Mouse (Mus musculus) erythroblast, embryonic 14.5 days (primary cell): ENCODE data around the gene Hist1h3h. TPM values are rescaled to one million over a fixed set of nuclear protein-coding genes. Genes with fewer than 3 reads are reported as not detected.
"Not testable (repeated sequence)": the region's sequence is repeated elsewhere in the genome, so short reads cannot be mapped to it uniquely, and the experiment has no call there.

ENCODE experiments used
- H3K27me3 ChIP-seq: 2 replicates; pipeline ENCODE4 v1.6.1; 2012; ENCODE audit warnings: inconsistent platforms; ENCODE audit not compliant: control insufficient read depth
- H3K36me3 ChIP-seq: 2 replicates; pipeline ENCODE4 v1.6.1; 2012; ENCODE audit warnings: mild to moderate bottlenecking, inconsistent platforms; ENCODE audit not compliant: control insufficient read depth
- H3K4me1 ChIP-seq: 2 replicates; pipeline ENCODE4 v1.6.1; 2012; ENCODE audit warnings: inconsistent platforms; ENCODE audit not compliant: control insufficient read depth
- H3K4me3 ChIP-seq: replicated peaks from 2 replicates; pipeline ENCODE3; 2012; ENCODE audit warnings: moderate library complexity, mild to moderate bottlenecking, inconsistent platforms
- H3K9me3 ChIP-seq: 2 replicates; pipeline ENCODE4 v1.6.1; 2012; ENCODE audit warnings: low read length, inconsistent platforms, mixed read lengths; ENCODE audit not compliant: control insufficient read depth
- GATA1 ChIP-seq: IDR thresholded peaks from 2 replicates; pipeline ENCODE4 v1.6.1; 2012; ENCODE audit warnings: low read length, inconsistent platforms, mixed read lengths
- TAL1 ChIP-seq: IDR thresholded peaks from 3 replicates; pipeline ENCODE4 v1.6.1; 2012; ENCODE audit warnings: low read length, inconsistent platforms, mixed read lengths
- polyA plus RNA-seq: library from polyadenylated mRNA; stranded (reverse); fragments of >175 nt; gene quantifications from 2 replicates; pipeline ENCODE4 v1.2.3, GENCODE M21; 2012

Gene Hist1h3h
- polyA plus RNA-seq, 1 experiment = 67.4 TPM

DNA sequence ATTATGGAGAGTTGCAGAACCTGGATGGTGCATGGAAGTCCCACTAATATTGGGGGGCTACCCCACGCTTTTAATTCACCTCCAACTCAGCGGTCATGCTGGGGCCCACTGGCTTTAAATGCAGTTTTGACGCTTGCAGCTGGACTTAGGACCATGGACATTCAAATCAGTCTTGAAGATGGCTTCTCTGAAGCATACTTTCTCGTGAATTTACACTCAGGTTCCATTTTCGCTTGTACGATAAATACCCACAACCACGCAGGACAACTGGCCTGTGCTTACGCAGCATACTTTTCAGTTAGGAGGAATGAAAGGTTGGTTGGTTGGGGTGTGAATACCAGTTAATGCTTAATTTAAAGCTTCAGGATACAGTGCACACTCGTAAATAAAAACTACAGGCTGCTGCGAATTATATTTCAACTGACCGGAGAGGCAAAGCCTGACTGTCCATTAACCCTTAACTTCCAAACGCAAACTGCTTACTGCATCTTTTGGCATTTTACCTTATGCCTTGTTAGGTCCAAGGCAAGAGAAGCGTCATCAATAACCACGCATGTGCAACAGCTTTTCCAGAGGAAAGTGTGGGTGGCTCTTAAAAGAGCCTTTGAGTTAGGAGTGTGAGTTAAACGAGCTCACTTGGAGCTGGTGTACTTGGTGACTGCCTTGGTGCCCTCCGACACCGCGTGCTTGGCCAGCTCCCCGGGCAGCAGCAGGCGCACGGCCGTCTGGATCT, 2.2 kb upstream of the Hist1h3h start:
- TF ChIP-seq TAL1 = no peak
- no peak for TF ChIP-seq GATA1
- no peaks in the 10 kb centered on the region for H3K27me3 ChIP-seq
- H3K36me3 ChIP-seq = no peaks in the 10 kb centered on the region; the same call in 1 of the 2 replicates
- H3K4me1 ChIP-seq = peaks cover 64% of the 10 kb centered on the region
- no peaks in the 10 kb centered on the region for H3K9me3 ChIP-seq
- peak overlapping the region; percentile 78 for H3K4me3 ChIP-seq

DNA sequence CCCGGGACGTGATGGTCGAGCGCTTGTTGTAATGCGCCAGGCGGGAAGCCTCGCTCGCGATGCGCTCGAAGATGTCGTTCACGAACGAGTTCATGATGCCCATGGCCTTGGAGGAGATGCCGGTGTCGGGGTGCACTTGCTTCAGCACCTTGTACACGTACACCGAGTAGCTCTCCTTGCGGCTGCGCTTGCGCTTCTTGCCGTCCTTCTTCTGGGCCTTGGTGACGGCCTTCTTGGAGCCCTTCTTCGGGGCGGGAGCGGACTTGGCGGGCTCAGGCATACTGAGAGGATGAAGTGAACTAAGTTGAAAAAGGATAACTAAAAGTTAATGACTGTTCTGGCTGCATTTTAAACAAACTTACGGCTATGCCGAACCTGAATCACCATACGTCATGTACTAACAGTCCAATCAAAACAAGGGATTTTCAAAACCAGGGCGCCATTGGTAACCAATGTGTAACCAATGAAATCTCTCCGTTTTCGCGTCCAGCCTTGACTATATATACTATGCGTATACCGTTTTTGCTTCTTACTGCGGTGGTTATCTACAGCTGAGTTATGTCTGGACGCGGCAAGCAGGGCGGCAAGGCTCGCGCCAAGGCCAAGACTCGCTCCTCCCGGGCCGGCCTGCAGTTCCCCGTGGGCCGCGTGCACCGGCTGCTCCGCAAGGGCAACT, 1.5 kb upstream of the Hist1h3h start, which contains the start of the genes Hist1h2bl and Hist1h2ai:
TSS of gene Hist1h2bl (minus strand) at position 280 of the 676 bp plus-strand sequence.
TSS of gene Hist1h2ai (plus strand) at position 559 of the 676 bp plus-strand sequence.
- peaks cover 67% of the 10 kb centered on the region for H3K4me1 ChIP-seq
- H3K27me3 ChIP-seq = not testable (repeated sequence)

GRCm38 (mm10) chr13:21716540-21717391, 693 bp upstream of the Hist1h3h start:
- H3K27me3 ChIP-seq, H3K36me3 ChIP-seq, H3K9me3 ChIP-seq: not testable (repeated sequence)
- H3K4me3 ChIP-seq = peak overlapping the region; percentile 71
- H3K4me1 ChIP-seq = peaks cover 60% of the 10 kb centered on the region

More for the DNA sequence above, 1.5 kb upstream of the Hist1h3h start, which contains the start of the genes Hist1h2bl and Hist1h2ai:
- H3K36me3 ChIP-seq, H3K9me3 ChIP-seq: not testable (repeated sequence)
- peak within 1 kb of the TSS; percentile 78 for H3K4me3 ChIP-seq

- Histone ChIP-seq H3K4me1 (peaks cover 69% of the 10 kb centered on the region), H3K9me3 (no peaks in the 10 kb centered on the region), H3K27me3 (no peaks in the 10 kb centered on the region), H3K36me3 (no peaks in the 10 kb centered on the region; the same call in 1 of the 2 replicates), H3K4me3 (peak overlapping the region; percentile 79)
- TF ChIP-seq GATA1 = no peak
- no peak for TF ChIP-seq TAL1
Observed at GRCm38 (mm10) chr13:21718381-21719080, 1.1 kb downstream of the Hist1h3h start.

DNA sequence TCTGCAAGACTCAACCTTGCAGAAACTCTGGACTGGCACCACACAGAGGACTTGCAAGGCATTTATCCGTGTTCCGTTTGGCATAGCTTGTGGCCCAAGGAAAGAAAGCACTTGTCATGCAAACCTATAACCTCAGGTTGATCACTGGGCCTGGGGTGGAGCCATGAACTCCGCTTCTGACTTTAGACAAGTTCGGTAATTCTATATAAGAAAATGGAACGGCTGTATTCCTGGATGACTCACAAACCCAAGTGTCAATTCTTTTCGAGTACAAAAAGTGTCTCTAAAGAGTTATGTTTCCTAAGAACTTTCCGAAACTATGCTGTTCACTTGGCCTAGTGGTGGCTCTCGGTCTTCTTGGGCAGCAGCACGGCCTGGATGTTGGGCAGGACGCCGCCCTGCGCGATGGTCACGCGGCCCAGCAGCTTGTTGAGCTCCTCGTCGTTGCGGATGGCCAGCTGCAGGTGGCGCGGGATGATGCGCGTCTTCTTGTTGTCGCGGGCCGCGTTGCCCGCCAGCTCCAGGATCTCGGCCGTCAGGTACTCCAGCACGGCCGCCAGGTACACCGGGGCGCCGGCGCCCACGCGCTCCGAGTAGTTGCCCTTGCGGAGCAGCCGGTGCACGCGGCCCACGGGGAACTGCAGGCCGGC, 3.8 kb downstream of the Hist1h3h start:
- H3K36me3 ChIP-seq, H3K27me3 ChIP-seq, H3K9me3 ChIP-seq: not testable (repeated sequence)
- Histone ChIP-seq H3K4me1 (peaks cover 56% of the 10 kb centered on the region), H3K4me3 (peak overlapping the region; percentile 79)

GRCm38 (mm10) chr13:21721757-21722372, 4.4 kb downstream of the Hist1h3h start, which contains the start of gene Hist1h2bm:
Gene Hist1h2bm, plus strand, starts transcription at chr13:21722044.
- peak within 1 kb of the TSS; percentile 79 for H3K4me3 ChIP-seq
- not testable (repeated sequence) for H3K27me3 ChIP-seq, H3K9me3 ChIP-seq, H3K36me3 ChIP-seq
- H3K4me1 ChIP-seq = peaks cover 53% of the 10 kb centered on the region

DNA sequence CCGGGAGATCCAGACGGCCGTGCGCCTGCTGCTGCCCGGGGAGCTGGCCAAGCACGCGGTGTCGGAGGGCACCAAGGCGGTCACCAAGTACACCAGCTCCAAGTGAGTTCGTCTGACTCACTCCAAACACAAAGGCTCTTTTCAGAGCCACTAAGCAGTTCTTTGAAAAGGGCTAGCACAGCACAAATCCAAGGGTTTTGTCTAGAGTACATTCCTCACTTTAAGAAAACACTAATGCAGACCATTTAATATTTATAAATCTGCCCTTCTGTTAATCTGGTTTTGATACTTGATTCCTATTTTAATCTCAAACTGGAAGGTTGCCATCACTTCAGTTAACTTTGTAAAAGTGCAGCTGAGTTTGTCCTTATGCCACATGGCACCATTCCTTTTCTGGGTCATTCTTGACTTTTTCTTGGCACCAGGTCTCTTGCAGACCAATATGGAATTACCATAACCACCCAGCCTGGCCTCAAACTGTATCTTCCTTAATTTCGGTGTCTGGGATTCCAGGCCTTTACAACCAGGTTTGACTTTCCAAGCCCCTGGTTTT, 5.0 kb downstream of the Hist1h3h start:
- peak overlapping the region; percentile 69 for H3K4me3 ChIP-seq
- no peaks in the 10 kb centered on the region; the same call in 1 of the 2 replicates for H3K36me3 ChIP-seq
- no peak for TF ChIP-seq TAL1
- TF ChIP-seq GATA1 = no peak
- H3K4me1 ChIP-seq = peaks cover 52% of the 10 kb centered on the region
- no peaks in the 10 kb centered on the region for H3K9me3 ChIP-seq
- H3K27me3 ChIP-seq = no peaks in the 10 kb centered on the region
